Mouse (Mus musculus) heart, adult 11 months (tissue): ENCODE results near the gene Defa21.
"Not testable (repeated sequence)": the region's sequence is repeated elsewhere in the genome, so short reads cannot be mapped to it uniquely, and the experiment has no call there.

Experiments used
- DNase-seq: peaks from one replicate; pipeline ENCODE4 v3.0.0; 2022

Defa21 gene

GRCm38 (mm10) chr8:21025245-21025644 lies at the start of gene Defa21:
Gene Defa21, plus strand, starts transcription at chr8:21025545.
- DNase-seq = not testable (repeated sequence)

DNA sequence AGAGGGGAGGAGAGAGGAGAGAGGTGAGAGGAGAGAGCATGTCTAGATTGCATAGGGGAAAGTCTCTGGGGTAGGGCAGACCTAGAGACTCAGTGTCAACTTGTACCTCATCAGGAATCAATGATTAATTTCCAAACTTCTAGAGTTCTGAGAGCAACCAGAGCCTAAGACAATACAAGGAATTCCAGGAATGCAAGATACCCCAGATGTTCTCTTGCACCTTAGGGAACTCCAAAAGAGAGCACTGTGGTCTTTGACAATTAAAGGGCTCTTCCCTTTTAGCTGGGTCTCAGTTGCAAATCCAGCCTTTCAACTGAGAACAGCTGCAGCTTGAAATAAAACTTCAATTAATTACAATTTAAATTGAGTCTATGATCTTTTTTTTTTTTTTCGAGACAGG lies 45.5 kb upstream of the Defa21 start:
- DNase-seq = no peak

GRCm38 (mm10) chr8:20994042-20994441 lies 31.3 kb upstream of the Defa21 start:
- DNase-seq = not testable (repeated sequence)

DNA sequence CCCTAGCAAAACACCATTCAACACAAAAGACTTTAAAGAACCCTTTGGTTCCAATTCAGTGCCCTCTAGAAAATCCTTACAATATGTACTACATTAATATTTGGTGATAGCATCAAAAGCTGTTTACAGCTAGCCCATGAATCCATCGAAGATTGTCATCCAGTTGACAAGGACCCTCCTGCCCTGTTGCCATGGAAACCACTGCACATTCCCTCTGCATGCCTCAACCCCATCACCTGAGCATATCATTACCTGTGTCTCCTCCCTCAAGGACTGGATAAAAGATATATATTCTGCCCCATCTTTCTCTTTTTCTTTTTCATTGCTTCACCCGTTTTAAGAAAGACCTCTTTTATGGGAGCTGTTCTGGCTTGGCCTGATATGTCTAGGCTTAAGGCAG lies 28.6 kb upstream of the Defa21 start:
- DNase-seq = no peak

GRCm38 (mm10) chr8:20997291-20997690 lies 28.1 kb upstream of the Defa21 start:
- DNase-seq = no peak

DNA sequence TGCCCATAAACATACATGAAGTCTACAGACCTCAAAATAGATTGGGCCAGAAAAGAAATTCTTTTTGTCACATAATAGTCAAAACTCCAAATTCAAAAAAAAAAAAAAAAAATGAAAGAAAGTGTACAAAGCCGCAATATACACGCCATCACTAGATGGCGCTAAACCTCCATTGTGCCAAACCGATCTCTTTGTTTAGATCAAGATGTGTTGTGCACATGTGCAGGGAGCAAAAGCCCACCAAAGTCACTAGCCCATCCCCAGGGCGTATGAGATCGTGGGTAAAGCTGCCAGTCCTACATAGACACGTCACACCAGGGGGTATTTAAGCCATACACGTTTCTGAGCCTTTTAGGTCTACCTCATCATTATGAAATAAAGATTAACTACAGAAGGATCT lies 24.2 kb upstream of the Defa21 start:
- no peak for DNase-seq

GRCm38 (mm10) chr8:21006801-21007200 lies 18.5 kb upstream of the Defa21 start:
- DNase-seq = no peak

- DNase-seq = not testable (repeated sequence)
Measured at GRCm38 (mm10) chr8:21008578-21008977, 16.8 kb upstream of the Defa21 start.

DNA sequence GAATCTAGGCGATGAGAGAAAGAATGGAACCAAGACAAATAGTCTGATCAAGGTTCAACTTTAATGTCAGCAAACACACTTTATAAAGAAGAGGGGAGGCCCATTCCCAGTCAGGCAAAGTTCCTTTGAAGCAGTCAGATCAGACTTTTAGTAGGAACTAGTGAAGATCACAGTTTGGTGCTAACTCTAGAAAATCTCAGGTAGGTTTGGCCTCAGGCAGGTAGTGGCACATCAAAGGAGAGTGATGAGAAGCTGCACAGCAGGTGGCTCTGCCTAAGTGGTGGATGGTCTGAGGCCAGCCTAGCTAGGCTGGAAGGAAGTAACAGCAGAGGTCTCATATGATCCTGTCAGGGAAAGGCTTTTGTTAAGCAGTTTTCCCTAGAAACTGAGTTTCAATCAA lies 14.8 kb upstream of the Defa21 start:
- not testable (repeated sequence) for DNase-seq

DNA sequence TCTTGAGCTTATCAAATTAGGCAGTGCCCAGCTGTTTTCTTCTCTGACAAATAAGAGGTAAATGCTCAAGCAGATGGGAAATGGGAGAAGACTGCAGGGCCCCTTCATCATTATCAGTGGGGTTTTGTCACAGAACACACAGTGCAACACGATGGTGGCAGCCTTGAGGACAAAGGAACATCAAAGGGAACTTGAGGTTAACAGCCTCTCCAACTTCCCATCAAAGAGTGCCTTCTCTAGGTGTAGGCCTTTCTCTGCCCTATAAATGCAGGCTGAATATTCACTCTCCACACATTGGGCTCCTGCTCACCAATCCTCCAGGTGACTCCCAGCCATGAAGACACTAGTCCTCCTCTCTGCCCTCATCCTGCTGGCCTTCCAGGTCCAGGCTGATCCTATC lies 29.4 kb downstream of the Defa21 start, which contains the start of gene Defa23:
Gene Defa23 (plus strand): TSS at position 301 of the 400 bp plus-strand sequence.
- not testable (repeated sequence) for DNase-seq

- DNase-seq = not testable (repeated sequence)
Measured at GRCm38 (mm10) chr8:21064738-21065137, 39.4 kb downstream of the Defa21 start, which contains the start of gene Defa35. Gene Defa35, plus strand, starts transcription at chr8:21065038.
